Mouse (Mus musculus) brain, embryonic 14.5 days (tissue): ENCODE data around the gene Alkbh1. TPM values are rescaled to one million over a fixed set of nuclear protein-coding genes. Genes with fewer than 3 reads are reported as not detected.

Experiments used
- DNase-seq: peaks from one replicate; pipeline ENCODE4 v3.0.0-alpha.2; 2011; ENCODE audit warnings: low read depth
- CTCF ChIP-seq: fragments of 200-500 bp; IDR thresholded peaks from 2 replicates; pipeline ENCODE4 v1.5.1; 2012; ENCODE audit warnings: inconsistent platforms, mild to moderate bottlenecking, moderate library complexity, borderline replicate concordance; ENCODE audit not compliant: insufficient read depth, insufficient read length; ENCODE audit errors: extremely low read depth
- POLR2A ChIP-seq: fragments of 200-500 bp; IDR thresholded peaks from 2 replicates; pipeline ENCODE4 v1.6.1; 2012; ENCODE audit warnings: mild to moderate bottlenecking, inconsistent platforms, borderline replicate concordance; ENCODE audit not compliant: poor library complexity, insufficient read depth, insufficient read length, severe bottlenecking; ENCODE audit errors: extremely low read depth
- polyA plus RNA-seq: library from polyadenylated mRNA; depleted of rRNA; stranded (reverse); fragments of >200 nt; gene quantifications from 2 replicates; pipeline ENCODE4 v1.2.3, GENCODE M21; 2012

Gene Alkbh1
- polyA plus RNA-seq, 1 experiment, result 30.0 TPM

DNA sequence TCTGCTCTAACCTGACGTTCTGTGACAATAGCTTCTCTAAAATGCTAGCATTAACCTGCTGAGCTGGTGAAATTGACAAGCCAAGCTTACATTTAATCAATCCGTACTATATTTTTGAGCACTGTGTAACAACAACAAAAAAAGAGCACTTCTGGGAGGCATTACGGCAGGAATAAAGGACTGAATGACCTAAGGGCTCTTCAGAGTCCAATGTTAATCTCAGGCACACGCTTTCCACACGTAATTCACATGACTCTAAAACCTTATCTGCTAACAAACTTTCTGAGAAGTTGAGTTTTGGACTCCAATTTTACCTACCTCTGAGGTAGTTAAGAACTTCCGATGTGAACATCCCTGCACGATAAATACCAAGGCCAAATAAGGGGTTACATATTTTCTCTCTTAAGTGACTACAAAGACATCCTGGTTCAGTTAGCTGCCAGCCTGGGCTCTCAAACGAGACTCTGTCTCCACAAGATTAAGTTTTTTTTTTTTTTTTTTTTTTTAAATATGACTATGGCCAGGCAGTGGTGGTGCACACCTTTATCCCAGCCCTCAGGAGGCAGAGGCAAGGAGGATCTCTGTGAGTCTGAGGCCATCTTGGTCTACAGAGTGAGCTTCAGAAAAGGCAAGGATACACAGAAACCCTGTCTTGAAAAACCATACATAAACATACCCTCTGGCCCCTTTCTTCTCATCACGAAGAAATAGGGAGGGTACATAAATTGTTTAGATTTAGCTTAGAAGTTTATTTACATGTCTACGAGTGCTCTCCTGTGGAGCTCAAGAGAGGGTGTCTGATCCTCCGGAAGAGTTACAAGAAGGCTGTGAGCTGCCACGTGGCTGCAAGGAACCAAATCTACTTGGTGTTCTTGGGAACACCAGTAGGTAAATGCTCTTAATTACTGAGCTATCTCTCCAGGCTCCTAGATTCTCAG lies 1.4 kb downstream of the Alkbh1 start:
- TF ChIP-seq POLR2A (no peak), CTCF (no peak)
- peak; percentile 45 for DNase-seq

DNA sequence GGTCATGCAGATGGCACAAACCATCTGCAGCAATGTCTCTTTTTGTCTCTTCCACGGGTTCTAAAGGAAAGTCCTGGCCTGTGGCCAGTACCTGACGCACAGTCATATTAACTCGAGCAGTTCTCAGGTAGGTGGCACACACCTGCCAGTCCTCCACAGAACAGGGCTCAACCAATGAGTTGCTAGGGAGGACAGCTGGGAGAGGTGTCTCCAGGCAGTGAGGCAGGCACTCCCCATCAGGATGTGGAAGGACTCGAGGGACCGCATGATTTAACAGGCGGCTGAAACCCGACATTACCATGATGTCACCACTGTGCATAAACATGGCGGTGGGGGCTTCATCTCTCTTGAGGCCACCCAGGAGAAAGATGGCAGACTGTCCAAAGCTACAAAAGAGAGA lies 14.9 kb downstream of the Alkbh1 start:
- TF ChIP-seq POLR2A (no peak), CTCF (no peak)
- no peak for DNase-seq

DNA sequence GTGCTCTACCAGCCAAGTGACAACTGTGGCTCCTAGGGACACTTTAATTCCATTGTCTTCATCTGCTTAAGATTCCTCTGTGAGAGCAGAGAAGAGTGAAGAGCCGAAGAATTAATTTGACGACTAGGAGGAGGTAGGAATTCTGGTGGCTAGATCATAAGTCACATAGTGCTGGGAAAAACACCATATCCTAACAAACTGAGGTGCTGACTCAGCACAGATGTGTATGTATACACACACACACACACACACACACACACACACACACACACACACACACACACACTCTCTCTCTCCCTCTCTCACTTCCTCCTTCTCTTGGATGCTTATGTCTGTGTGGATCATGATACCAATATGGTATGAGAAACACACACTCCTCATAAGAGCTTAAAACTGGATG lies 15.5 kb downstream of the Alkbh1 start:
- TF ChIP-seq CTCF, result no peak
- TF ChIP-seq POLR2A, result no peak
- no peak for DNase-seq

DNA sequence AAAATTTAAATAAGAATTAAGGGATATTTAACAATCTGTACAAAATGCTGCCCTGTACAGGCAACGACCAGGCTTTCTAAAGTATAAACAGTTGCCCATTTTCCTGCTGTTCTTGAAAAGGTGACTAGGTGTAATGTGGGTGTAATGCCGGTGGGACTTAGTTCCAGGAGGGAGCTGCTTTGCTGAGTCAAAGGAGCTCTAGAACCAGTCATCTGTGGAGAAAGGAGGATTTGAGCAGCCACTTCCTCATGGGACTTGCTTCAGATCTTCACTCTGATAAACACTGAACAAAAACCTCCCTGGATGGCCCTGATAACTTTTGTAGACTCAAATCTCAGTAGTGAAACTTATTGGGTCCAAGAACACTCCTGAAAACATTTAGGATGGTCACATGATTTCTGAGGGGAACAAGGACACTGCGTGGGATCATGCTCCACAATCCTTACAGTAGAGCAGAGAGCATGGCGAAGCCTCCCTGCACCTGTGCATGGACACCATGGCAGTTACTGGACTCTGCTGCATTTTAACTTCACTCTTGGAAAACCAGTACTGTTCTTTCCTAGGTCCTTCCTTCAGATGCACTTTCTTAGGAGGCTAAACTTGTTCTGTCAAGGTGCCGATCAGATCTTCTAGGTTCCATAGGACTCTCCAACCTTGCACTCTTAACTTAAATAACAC lies 17.3 kb downstream of the Alkbh1 start:
- TF ChIP-seq POLR2A, result no peak
- TF ChIP-seq CTCF, result no peak
- DNase-seq, result no peak

DNA sequence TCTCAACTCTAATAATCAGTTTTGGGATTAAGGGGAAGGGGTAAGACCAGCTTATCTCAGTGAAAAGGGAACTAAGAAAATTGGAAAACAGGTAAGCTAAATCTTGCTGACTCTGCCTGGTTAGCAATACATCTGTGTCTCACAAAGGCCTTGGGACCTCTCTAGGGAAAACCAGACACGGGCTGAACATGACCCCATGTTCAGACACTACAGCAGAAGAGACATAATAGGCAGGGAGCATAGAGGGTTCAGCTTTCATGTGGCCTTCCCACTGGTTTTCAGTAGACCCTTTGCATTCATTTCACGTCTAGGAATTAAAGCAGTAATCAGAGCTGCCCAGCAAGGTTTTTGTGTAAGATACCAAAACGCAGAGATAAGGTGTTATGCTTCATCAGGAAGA lies 19.3 kb downstream of the Alkbh1 start:
- peak; percentile 14 for DNase-seq
- TF ChIP-seq POLR2A, result no peak
- TF ChIP-seq CTCF, result no peak

DNA sequence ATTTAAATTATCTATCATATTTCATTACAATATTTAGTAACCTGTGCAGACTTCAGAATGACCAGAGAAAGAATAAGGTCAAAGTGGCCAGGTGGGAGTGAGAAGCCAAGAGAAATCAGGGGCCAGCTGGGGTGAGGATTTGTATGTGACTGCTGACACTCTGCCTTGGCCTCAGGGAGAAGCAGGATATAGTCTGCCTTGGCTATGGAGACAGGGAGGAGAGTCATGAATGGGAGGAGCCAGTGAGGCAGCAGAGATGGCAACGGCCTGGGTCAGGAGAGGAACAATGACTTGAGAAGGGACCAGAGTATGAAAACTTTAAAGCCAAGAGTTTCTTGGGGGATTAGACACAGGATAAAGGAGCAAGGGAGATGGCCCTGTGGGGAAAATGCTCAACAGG lies 20.1 kb downstream of the Alkbh1 start:
- TF ChIP-seq CTCF (no peak), POLR2A (no peak)
- no peak for DNase-seq

DNA sequence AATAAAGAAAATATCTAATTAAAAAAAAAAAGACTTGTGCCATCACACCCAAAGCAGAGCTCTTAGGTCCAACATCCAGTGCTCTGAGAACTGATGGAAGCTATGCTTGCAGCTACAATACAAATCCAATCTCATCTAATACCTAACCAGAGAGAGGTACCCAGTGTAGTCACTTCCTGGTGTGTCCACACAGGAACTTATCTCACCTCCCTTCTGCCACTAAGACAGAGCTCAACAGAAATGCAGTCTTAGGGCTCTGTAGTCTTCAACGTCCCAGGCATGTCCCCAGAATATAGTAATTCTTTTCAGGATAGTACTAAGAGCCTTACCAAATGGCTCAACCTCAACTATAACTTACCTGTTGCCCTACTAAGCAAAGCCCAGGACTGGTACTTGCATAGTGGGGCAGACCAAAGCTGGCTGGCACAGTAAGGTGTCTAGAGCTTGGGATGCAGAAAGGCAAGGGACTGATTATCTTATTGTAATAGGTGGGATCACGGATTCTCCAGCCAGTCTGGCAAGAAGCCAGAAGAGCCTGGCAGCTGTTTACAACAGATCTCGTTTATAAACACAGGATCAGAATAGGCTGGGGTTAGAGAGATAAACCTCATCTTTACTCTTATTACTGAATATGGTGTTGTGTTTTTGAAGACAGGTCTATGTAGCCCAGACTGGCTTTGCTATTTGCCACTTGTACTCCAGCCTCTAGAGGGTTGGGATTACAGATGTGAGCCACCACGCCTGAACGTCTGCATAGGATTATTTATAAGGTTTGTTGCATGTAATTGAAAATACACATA lies 21.9 kb downstream of the Alkbh1 start:
- no peak for TF ChIP-seq POLR2A
- TF ChIP-seq CTCF, result no peak
- DNase-seq, result peak; percentile 20

DNA sequence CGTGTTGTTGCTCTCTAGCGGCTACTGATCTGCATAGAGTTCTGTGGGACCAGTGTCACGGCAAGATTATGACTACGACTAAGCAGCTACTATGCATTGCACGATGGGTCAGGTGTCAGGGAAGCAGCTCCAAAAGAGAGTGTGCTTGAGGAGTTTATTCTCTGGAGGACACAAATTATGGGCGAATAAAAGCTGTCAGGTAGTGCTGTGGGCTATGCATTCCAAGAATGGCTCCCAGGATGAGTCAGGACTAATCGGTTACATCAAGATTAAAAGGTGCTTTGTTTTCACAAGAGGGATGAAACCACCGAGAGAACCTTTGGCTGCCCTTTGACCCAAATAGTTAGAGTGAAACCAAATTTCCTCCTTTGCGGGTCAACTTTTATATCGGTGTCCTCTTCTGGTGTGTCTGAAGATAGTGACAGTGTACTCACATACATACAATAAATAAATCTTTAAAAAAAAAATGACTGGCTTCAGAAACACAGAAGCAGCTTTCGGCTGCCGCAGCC lies 23.8 kb downstream of the Alkbh1 start:
- TF ChIP-seq POLR2A (no peak), CTCF (no peak)
- no peak for DNase-seq

DNA sequence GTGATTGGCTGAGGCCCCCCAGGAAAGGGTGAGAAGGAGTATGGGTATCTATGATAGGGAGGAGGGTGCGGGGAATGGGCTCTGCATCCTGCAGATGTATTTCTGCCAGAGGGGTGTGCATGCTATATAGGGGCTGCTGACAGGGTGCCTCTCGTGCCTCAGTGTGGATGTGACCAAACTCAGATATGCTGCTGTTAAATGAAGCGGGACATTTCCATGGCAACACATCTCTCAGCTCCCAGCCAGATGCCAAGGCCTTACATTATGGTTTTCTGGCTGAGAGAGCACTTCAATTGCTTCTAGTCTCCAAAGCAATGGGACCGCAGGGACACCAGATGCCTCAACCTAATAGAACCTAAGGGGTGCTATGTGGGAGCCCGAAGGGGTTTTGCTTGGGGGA lies 24.9 kb downstream of the Alkbh1 start:
- TF ChIP-seq POLR2A, result no peak
- no peak for TF ChIP-seq CTCF
- DNase-seq, result peak; percentile 93

DNA sequence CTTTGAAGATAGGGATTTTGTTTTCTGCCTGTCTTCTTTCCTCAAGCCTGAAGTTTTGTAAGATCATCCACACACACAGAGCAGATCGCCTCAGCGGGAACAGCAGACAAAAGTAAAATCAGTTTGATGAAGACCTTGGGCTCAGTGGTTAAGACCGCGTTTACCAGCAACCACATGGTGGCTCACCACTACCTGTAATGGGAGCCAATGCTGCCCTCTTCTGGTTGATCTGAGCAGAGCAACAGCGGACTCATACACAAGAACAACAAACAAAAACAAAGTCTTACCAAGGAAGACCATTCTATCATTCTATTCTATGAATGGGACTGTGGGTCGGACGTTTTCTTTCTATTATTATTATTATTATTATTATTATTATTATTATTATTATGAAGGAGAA lies 27.1 kb downstream of the Alkbh1 start:
- peak; percentile 65; the same call in 1 of the 2 replicates for TF ChIP-seq CTCF
- TF ChIP-seq POLR2A, result no peak
- DNase-seq, result peak; percentile 68

DNA sequence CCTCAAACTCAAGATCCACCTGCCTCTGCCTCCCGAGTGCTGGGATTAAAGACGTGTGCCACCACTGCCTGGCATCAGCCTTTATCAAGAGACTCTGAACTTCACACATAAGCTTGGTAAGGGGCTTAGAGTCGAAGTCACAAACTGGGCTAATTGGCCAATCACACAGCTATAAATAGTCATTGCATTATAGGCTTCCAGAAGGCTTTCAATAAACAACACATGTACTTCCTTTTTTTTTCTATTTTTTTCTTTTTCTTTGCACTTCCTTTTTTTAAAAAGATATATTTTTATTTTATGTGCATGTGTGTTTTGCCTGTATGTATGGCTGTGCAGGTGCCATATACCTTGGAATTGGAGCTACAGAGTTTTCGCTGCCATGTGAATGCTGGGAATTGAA lies 28.5 kb downstream of the Alkbh1 start:
- DNase-seq, result no peak
- TF ChIP-seq POLR2A (no peak), CTCF (no peak)
